Mouse (Mus musculus): ENCODE measurements at regions not wholly inside any gene's neighbourhood (a gene's known extent, or its start where the extent isn't known, plus 50 kb on each side); places are given as distances from the start of the nearest gene placed in this dataset.

GRCm38 (mm10) chr11:111696668-111697067, 630.7 kb downstream of the Kcnj2 start:
- no peak for DNase-seq (ENCODE audit: low spot score in 2 of 2)

GRCm38 (mm10) chr11:111699862-111700261, 633.9 kb downstream of the Kcnj2 start:
- DNase-seq (ENCODE audit: low spot score in 2 of 2) = peak in 1 of 2 experiments; percentile 33

GRCm38 (mm10) chr11:111706882-111707281, 640.9 kb downstream of the Kcnj2 start:
- no peak for DNase-seq (ENCODE audit: low spot score in 2 of 2)

- DNase-seq (ENCODE audit: low spot score in 2 of 2) = no peak
These were observed 649.4 kb downstream of the Kcnj2 start for GRCm38 (mm10) chr11:111715401-111715800.

GRCm38 (mm10) chr11:111722276-111722675, 656.3 kb downstream of the Kcnj2 start:
- DNase-seq (ENCODE audit: low spot score in 2 of 2) = no peak

- DNase-seq (ENCODE audit: low spot score in 2 of 2) = no peak
These were observed 662.2 kb downstream of the Kcnj2 start for GRCm38 (mm10) chr11:111728148-111728547.

- DNase-seq (ENCODE audit: low spot score in 2 of 2) = no peak
These were observed 666.1 kb downstream of the Kcnj2 start for GRCm38 (mm10) chr11:111732096-111732495.

GRCm38 (mm10) chr11:111735446-111735845, 669.5 kb downstream of the Kcnj2 start:
- DNase-seq (ENCODE audit: low spot score in 2 of 2) = no peak

- no peak for DNase-seq (ENCODE audit: low spot score in 2 of 2)
These were observed 670.0 kb downstream of the Kcnj2 start for GRCm38 (mm10) chr11:111735961-111736360.

- DNase-seq (ENCODE audit: low spot score in 2 of 2) = no peak
These were observed 677.4 kb downstream of the Kcnj2 start for GRCm38 (mm10) chr11:111743356-111743755.

- no peak for DNase-seq (ENCODE audit: low spot score in 2 of 2)
These were observed 681.4 kb downstream of the Kcnj2 start for GRCm38 (mm10) chr11:111747262-111747946.

GRCm38 (mm10) chr11:111747947-111748322, 682.0 kb downstream of the Kcnj2 start:
- no peak for DNase-seq (ENCODE audit: low spot score in 2 of 2)

GRCm38 (mm10) chr11:111748496-111748895, 682.5 kb downstream of the Kcnj2 start:
- no peak for DNase-seq (ENCODE audit: low spot score in 2 of 2)

GRCm38 (mm10) chr11:111754735-111755134, 688.8 kb downstream of the Kcnj2 start:
- DNase-seq (ENCODE audit: low spot score in 2 of 2) = no peak

GRCm38 (mm10) chr11:111763081-111763480, 697.1 kb downstream of the Kcnj2 start:
- DNase-seq (ENCODE audit: low spot score in 2 of 2) = no peak

GRCm38 (mm10) chr11:111766371-111767011, 700.5 kb downstream of the Kcnj2 start:
- no peak for DNase-seq (ENCODE audit: low spot score in 2 of 2)

- no peak for DNase-seq (ENCODE audit: low spot score in 2 of 2)
These were observed 701.0 kb downstream of the Kcnj2 start for GRCm38 (mm10) chr11:111767012-111767392.

- DNase-seq (ENCODE audit: low spot score in 2 of 2) = no peak
These were observed 708.2 kb downstream of the Kcnj2 start for GRCm38 (mm10) chr11:111774108-111774679.

- DNase-seq (ENCODE audit: low spot score in 2 of 2) = no peak
These were observed 715.4 kb downstream of the Kcnj2 start for GRCm38 (mm10) chr11:111781321-111781720.

- DNase-seq (ENCODE audit: low spot score in 2 of 2) = no peak
These were observed 725.4 kb downstream of the Kcnj2 start for GRCm38 (mm10) chr11:111791267-111791926.

GRCm38 (mm10) chr11:111801033-111801432, 735.1 kb downstream of the Kcnj2 start:
- DNase-seq (ENCODE audit: low spot score in 2 of 2) = no peak

- no peak for DNase-seq (ENCODE audit: low spot score in 2 of 2)
These were observed 750.3 kb downstream of the Kcnj2 start for GRCm38 (mm10) chr11:111816176-111816775.

Measured in left cerebral cortex, adult 8-10 months (tissue).